Mouse (Mus musculus) lung, postnatal 0 days (tissue): Measurements from ENCODE around the gene Cilp.

ENCODE experiments used
- CTCF ChIP-seq: IDR thresholded peaks from 2 replicates; pipeline ENCODE4 v1.5.1; 2016; ENCODE audit warnings: antibody characterized with exemption, mild to moderate bottlenecking
- EP300 ChIP-seq: IDR thresholded peaks from 2 replicates; pipeline ENCODE4 v1.6.1; 2016; ENCODE audit warnings: antibody characterized with exemption, mild to moderate bottlenecking, control low read depth

GRCm38 (mm10) chr9:65248377-65248690 lies 16.6 kb upstream of the Cilp start:
- TF ChIP-seq CTCF (no peak), EP300 (no peak)
